Mouse (Mus musculus): ENCODE results near the gene Stag1.
"Not testable (repeated sequence)": the region's sequence is repeated elsewhere in the genome, so short reads cannot be mapped to it uniquely, and the experiment has no call there.

Stag1 gene

DNA sequence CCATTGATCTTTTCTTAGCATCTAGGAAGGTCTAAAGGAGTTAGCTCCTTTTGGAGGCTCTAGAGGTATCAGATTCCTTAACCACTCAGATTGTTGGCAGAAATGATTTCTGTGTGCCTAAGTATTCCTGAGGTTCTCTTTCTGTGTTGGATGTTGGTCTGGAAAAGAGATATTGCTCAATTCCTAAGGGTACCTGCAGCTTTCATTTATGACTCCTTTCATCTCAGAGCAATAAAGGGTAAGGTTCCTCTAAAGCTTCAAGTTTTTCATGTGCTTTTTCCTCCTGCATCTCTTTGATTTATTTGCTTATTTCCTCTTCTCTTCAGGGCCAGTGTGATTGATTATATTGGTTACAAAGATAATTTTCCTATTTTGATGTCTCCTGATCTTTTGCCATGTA, 84.7 kb downstream of the Stag1 start:
- no peak for DNase-seq (ENCODE audit: low read depth, low spot score)

DNA sequence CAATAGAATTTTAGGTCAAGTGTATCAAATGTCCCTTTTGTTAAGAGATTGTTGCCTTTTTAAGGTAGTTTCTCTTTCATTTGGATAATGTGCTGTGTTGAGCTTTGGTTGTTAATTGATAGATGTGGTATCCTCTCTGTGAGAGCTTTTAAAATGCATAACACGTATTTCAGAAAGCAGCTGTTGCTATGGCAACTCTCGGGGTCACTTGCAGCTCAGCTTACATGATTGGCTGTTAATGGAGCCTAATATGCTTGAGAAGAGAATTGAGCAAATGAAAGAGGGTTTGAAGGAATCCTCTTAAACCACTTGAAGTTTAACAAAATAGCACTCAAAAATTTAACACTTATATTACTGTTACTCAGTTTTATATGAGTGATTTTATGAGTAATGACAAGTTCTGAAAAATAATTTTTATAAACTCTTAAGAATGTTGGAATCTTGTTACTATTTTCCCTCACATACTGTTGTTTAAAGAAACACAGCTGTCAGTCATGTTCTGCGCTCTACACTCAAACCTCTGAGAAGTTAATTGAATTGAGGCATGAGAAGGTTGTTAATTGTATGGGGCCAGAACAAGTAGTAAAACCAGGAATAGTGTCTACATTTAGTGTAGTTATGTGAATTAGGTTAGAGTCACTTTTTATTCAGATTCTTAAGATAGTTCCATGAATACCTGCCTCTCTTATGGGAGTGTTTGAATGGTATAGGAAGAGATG, 88.3 kb downstream of the Stag1 start:
- DNase-seq (ENCODE audit: low read depth, low spot score): no peak

DNA sequence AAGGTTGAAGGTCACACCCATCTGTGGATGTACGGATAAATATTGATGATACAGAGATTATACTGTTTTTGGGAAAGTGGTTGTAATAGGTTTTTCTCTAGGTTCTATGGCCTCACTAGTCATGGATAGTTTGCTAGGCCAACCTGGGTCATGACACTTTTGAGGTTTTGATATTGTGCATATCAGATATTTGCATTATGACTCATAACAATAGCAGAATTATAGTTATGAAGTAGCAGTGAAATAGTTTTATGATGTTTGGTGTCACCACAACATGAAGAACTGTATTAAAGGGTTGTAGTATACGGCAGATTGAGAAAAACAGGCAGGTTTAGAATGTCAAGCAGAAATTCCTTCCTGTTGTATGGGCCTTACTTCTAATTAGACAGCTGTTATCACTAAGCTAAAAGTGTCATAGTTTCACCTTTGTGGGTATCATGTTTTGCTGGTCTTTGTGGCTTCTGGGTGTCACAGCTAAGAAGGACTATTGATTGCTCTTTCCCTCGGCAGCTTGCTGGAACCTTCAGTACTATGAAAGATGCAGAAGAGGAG, 92.2 kb downstream of the Stag1 start:
- no peak for DNase-seq (ENCODE audit: low read depth, low spot score)

DNA sequence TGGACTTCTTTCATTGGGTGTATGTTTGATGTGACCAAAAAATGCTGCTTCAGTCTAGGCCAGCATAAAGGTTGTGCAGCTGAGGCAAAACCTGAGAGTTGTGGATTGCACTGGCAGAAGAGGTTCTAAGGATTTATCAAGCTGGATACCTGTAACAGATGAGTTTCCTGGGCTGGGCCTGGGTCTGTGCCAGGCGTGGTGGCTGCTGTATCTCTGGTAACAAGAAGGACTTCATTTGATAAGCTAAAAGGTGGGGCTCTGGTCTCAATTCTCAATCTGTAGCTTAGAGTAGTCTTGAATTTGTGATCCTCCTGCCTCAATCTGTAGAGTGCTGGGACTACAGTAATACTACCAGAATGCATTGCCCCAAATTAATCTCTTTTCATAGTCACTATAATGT, 94.6 kb downstream of the Stag1 start:
- no peak for DNase-seq (ENCODE audit: low read depth, low spot score)

DNA sequence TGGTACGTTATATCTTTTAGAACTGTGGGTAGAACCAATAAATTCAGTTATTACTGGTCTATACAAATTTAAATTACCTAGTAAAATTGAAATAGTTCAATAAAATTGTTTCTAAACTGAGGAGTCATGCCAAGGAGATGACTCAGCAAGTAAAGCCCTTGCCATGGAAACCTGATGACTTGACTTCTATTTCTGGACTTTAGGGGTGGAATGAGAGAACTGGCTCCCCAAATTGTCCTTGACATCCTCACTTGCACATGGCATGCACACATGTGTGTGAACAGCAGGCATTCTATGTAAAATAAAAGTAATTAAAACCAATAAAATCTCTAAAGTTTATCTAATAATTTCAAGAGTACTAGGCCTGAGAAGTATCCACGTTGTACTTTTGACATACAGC, 98.9 kb downstream of the Stag1 start:
- no peak for DNase-seq (ENCODE audit: low read depth, low spot score)

DNA sequence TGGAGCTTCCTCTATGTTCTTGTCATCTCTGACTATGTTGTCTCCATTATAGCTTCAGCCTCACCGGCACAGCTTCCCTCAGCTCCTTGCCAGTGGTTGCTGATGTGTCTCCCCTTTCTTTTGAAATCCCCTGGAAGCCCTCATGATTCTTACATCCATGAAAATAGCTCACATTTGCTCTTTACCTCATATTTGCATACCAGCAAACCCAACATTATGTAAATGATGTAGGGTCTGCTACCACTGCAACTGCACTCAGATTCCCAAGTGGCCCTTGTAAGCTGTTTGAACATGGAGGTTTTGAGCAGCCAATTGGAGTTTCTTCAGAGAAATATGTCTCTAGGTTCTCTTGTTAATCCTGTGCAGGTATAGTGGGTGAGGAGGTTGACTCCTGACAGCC, 110.0 kb downstream of the Stag1 start:
- DNase-seq (ENCODE audit: low read depth, low spot score): no peak

DNA sequence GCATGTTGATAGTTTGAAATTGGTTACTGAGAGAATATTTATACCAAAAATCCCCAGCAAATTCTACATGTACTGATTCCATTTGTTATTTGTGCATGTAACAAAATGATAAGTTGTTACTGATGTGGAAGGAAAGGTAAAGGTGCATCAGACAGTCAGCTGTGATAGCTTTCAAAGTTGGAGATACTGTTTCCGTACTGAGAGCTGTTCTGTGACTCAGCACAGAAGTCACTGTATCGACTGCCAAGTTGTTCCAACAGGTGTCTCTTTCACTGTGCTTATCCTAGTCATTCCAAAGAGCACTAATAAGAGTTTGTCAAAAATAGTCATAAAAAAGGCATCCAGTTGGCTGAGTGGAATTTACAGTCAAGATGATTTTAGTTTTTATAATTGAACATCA, 114.1 kb downstream of the Stag1 start:
- no peak for DNase-seq (ENCODE audit: low read depth, low spot score)

DNA sequence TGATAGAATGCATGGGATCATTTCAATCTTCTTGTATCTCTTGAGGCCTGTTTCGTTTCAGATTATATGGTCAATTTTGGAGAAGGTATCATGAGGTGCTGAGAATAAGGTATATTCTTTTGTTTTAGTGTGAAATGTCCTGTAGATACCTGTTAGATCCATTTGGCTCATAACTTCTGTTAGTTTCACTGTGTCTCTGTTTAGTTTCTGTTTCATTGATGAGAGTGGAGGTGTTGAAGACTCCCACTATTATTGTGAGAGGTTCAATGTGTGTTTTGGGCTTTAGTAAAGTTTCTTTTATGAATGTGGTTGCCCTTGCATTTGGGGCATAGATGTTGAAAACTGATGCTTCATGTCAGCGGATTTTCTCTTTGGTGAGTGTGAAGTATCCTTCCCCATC, 127.2 kb downstream of the Stag1 start:
- not testable (repeated sequence) for DNase-seq (ENCODE audit: low read depth, low spot score)

DNA sequence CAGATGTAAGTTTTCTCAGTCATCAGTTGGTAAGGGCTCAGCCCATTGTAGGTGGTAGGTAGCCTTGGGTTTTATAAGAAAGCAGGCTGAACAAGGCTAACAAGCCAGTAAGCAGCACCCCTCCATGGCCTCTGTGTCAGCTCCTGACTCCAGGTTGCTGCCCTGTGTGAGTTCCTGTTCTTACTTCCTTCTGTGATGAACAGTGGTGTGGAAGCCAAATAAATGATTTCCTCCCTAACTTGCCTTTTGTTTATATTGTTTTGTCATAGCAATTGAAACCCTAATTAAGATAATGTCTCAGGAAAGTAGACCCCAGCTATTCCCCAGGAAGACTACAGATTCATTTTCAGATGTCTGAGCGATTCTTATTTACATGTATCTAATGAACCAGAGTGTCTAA, 134.2 kb downstream of the Stag1 start:
- no peak for DNase-seq (ENCODE audit: low read depth, low spot score)

DNA sequence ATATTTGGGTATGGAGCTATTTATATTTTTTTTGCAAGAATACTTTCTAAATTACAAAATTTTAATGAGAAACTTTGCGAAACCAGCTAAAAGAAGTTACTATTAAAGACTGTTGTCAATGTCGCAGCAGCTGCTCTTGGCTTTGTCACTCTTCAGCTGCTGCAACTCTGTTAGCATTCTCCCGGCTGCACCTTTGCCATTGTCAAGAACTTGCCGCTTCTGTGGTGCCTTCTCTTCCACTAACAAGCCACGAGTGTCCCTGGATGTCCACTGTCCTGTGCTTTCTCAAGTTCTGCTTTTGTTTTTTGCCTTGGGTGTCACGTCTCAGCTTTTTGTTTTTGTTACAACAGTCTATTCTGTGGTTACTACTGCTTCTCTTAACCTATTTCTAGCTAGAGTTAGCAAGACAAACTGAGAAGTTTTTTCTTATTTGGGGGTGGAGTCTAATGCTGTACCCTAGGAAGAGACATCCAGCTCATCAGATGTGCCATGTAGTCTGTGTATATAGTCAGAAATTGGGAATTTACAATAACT, 136.4 kb downstream of the Stag1 start:
- DNase-seq (ENCODE audit: low read depth, low spot score): no peak

DNA sequence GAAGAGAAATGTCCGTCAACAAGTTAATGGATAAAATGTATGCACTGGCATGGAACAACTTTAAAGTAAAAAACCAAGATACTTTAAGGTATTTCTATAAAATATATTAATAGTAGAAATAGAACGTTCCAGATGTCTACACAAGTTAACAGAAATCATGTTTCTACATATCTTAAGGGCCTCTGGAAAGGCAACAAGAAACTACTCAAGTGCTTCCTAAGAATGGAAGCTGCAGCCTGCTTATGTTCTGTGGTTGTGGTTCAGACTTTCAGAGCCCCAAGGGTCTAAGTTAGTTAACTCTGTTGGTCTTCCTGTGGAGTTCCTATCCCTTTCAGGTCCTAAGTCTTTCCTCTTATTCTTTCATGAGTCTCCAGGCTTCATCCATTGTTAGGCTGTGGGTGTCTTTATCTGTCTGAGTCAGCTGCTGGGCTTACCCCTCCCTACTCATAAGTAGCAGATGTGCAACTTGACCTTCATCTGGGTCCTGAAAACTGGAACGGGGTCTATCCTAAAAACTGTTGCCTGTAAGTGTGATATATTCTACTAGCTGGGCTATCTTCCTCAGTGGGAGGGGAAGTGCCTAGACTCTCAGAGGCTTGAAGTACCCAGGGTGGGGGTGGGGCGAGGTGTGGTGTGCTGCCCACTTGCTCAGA, 138.5 kb downstream of the Stag1 start:
- DNase-seq (ENCODE audit: low read depth, low spot score): no peak

DNA sequence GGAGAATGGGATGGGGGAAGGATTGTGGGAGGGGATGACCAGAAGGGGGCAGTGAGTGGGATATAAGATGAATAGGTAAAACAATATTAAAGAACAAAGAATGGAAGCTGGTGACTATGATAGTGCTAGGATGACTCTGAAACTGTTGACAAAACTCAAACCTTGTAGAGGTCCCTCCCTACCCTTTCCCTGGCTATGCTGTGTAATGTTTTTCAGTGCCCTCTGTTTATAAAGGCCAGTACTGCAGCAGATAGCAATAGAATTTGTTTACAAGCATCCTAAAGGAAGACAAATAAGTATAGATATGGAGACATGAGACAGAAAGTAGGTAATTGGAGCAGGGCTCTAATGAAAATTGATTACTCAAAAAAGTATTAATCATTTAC, 139.0 kb downstream of the Stag1 start:
- DNase-seq (ENCODE audit: low read depth, low spot score): peak; percentile 5

DNA sequence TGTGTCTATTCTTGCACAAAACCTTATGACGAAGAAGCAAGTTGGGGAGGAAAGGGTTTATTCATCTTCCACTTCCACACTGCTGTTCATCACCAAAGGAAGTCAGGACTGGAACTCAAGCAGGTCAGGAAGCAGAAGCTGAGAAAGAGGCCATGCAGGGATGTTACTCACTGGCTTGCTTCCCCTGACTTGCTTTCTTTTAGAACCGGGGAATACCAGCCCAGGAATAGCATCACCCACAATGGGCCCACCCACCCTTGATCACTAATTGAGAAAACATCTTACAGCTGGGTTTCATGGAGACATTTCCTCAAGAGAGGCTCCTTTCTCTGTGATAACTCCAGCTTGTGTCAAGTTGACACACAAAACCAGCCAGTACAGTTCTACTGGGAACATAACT, 179.6 kb downstream of the Stag1 start:
- DNase-seq (ENCODE audit: low read depth, low spot score): not testable (repeated sequence)

DNA sequence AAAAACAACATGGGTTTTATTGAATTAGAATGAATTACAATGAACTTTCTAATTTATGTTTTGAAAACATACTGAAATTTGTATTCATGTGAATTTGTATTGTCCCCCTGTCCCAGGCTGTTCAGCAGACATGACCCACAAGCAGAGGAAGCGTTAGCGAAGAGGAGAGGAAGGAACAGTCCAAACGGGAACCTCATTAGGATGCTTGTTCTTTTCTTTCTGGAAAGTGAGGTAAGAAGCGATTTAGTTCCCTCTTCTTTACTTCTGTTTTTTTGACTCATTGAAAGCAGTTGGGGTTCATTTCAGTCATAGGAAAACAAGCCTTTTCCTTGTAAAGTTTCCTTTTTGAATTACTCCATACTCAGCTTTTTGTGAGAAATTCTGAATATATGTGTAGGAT, 268.4 kb downstream of the Stag1 start:
- no peak for DNase-seq (ENCODE audit: low read depth, low spot score)

DNA sequence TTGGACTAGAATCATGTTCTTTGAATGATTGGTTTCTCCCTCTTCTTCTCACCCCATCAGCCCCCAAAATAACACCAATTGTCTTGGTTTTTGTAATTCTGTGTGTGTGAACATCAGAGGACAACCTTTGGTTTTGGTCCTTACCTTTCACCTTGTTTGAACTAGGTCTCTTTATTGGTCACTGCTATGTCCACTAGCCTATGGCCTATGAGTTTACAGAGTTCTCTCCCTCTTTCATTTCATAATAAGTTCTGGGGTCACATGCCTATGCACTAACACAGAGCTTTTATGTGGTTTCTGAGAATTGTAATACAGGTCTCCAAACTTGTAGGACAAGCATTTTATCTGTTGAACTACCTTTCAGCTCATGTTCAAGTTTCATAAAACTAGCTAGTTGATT, 272.0 kb downstream of the Stag1 start:
- DNase-seq (ENCODE audit: low read depth, low spot score): no peak

DNA sequence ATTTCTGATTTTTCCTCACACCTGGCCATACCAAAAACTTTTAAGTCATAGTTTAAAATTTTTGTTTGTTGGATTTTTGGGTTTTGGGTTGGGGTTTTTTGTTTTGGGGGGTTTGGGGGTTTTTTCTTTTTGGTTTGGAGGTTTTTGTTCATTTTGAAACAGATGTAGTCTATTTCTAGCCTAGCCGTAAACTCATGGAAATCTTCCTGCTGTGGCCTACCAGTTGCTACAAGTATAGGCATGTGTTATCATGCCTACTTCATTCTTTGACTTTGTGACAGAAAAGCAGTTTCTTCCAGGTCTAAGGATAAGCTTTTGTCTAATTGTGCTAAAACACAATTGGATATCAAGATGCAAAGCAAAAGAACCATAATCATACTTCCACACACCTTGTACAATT, 298.5 kb downstream of the Stag1 start:
- no peak for DNase-seq (ENCODE audit: low read depth, low spot score)

DNA sequence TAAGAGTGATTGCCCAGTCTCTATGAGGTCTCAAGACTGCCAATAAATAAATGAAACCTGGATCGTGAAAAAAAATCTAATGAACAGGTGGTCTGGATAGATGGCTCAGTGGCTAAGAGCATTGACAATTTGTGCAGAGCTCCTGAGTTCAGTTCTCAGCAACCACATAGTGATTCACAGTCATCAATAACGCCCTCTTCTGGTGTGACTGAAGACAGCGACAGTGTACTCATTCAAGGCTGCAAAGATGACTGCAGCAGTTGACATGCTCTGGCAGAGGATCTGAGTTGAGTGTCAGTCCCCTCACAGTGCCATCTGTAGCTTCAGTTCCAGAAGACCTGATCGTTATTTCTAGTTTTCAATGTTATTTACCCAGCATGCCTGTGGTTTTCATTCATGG, 300.4 kb downstream of the Stag1 start:
- no peak for DNase-seq (ENCODE audit: low read depth, low spot score)

DNA sequence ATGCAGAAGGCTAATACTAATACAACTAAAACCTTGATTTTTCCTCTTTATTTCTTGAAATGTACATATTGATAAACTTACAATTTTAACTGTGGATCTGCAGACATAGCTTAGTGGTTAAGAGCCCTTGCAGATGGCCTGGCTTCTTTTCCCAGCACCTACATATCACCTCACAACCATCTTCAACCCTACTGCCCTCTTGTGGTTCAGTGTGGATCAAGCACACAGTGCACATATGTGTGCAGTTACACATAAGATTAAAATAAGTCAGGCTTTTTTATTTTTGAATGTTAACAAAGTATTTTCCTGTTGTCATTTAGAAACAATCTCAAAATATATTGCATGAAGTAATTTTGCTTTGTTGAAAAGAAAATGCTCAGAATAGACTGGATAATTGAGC, 312.8 kb downstream of the Stag1 start:
- peak; percentile 22 for DNase-seq (ENCODE audit: low read depth, low spot score)

DNA sequence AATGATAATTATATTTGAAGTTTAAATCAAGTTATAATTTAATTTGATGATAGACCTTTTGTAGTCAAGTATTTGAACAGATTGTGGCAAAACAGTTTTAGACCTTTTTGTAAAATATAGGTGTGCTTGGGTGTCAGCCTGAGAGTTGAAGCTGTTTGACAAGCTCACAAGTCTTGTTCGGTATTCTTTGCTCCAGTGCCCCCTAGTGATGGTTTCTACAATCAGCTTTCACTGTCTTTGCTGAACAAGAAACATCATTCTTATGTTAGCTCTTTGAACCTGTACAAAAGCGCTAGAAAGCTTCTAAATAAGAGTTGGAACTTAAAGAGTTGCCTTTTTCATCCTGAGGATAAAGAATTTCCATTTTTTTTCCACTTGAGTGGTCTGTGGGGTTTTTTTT, 319.5 kb downstream of the Stag1 start:
- peak; percentile 14 for DNase-seq (ENCODE audit: low read depth, low spot score)

DNA sequence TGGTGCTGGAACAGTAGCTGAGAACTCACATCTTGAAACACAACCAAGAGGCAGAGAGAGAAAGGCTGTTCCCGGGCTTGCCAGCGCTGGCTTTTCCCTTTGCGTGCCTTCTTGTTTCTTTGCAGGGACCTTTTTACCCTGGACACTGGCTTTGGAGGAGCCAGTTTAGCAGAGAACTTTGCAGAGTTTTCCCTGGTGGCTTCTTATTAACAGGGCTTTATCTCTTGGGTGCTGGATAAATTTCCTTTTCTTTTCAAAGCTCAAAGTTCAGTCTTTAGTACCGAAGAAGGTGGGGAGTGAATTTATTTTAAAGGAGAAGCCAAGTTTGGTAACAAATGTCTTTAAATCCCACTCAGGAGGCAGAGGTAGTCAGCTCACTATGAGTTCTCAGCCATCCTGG, 329.0 kb downstream of the Stag1 start:
- no peak for DNase-seq (ENCODE audit: low read depth, low spot score)

DNA sequence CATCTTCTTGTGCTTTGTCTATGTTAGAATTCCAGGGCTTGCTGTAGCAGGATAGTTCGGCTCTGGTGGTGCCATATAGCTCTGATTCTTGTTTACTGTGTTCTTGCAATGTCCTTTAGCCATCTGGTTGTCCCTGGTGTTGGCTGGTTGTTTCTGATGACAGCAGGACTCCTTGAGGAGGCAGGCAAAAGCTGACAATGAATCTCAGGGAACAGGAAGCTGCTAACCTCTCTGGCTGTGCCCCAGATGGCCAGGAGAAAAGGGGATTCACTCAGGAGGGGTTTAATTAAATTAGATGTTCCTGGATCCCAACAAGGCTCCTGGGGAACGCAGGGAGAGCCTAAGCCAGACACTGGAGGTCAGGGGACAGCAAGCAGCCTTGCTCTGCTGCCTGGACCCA, 344.4 kb downstream of the Stag1 start:
- DNase-seq (ENCODE audit: low read depth, low spot score): no peak

DNA sequence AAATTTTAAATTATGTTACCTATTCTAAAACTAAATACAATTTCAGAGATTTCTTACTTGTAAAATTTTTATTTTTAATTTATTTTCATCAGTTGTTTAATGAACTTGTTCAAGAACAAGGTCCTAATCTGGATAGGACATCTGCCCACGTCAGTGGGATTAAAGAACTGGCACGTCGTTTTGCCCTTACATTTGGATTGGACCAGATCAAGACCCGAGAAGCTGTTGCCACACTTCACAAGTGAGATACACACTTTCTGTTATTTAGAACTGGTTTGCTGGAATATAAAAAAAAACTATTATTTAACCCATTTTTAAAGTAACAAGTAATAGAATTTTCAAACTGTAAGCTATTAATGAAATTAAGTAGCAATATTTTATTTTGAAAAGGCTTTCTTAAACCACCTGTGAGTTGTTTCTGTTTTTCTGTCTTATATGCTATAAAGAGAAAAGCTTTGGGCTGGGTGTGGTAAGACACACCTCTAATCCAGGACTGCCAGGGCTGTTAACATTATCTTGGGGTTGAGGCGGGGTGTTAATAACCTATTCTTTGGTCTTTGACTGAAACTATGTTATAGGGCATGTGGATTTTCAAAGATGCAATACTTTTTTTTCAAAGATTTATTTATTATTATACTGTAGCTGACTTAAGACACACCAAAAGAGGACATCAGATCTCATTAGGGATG, 347.2 kb downstream of the Stag1 start:
- no peak for DNase-seq (ENCODE audit: low read depth, low spot score)

DNA sequence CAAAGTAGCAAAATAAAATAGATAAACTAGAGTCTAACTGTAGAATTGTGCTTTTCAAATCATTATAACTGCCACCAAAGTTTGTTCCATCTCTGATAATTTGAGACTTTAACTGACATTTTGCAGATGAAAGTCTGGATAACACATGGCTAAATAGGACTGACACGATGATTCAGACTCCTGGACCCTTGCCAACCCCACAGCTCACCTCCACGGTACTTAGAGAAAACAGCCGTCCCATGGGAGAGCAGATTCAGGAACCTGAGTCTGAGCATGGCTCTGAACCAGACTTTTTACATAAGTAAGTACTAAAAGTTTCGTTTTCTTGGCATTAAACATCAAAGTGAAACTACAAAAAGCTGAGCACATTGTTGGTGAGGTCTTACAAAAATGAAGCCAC, 353.9 kb downstream of the Stag1 start:
- DNase-seq (ENCODE audit: low read depth, low spot score): no peak

Measured in WW6 (cell line).